Mouse (Mus musculus) forebrain, embryonic 16.5 days (tissue): ENCODE data around the gene Vmn2r25. TPM values are rescaled to one million over a fixed set of nuclear protein-coding genes. Genes with fewer than 3 reads are reported as not detected.
"Not testable (repeated sequence)": the region's sequence is repeated elsewhere in the genome, so short reads cannot be mapped to it uniquely, and the experiment has no call there.

ENCODE experiments used
- ATAC-seq: fragments of 200-750 bp; cut with Nextera tagmentation; 2 replicates; pipeline ENCODE4 v1.8.0; 2017; ENCODE audit warnings: mild to moderate bottlenecking, moderate library complexity
- H3K27ac ChIP-seq: fragments of 300-500 bp; sonication (generic); 2 replicates; pipeline ENCODE4 v1.5.1; 2014; ENCODE audit warnings: low read length, control low read depth
- H3K27me3 ChIP-seq: fragments of 300-500 bp; sonication (generic); replicated peaks from 2 replicates; pipeline ENCODE4 v1.6.1; 2014; ENCODE audit warnings: low read length; ENCODE audit not compliant: control insufficient read depth, insufficient read depth
- H3K36me3 ChIP-seq: fragments of 300-500 bp; sonication (generic); 2 replicates; pipeline ENCODE4 v1.6.1; 2014; ENCODE audit not compliant: control insufficient read depth, insufficient read depth
- H3K4me1 ChIP-seq: fragments of 300-500 bp; sonication (generic); replicated peaks from 2 replicates; pipeline ENCODE4 v1.6.1; 2014; ENCODE audit warnings: low read length; ENCODE audit not compliant: control insufficient read depth, insufficient read depth
- H3K4me2 ChIP-seq: fragments of 300-500 bp; sonication (generic); 2 replicates; pipeline ENCODE4 v1.6.1; 2014; ENCODE audit warnings: mild to moderate bottlenecking, low read length, control low read depth
- H3K4me3 ChIP-seq: fragments of 300-500 bp; sonication (generic); replicated peaks from 2 replicates; pipeline ENCODE4 v1.5.1; 2014; ENCODE audit warnings: mild to moderate bottlenecking, low read length, control low read depth
- H3K9ac ChIP-seq: fragments of 300-500 bp; sonication (generic); replicated peaks from 2 replicates; pipeline ENCODE4 v1.6.1; 2014; ENCODE audit warnings: low read depth, low read length, control low read depth
- H3K9me3 ChIP-seq: fragments of 300-500 bp; sonication (generic); 2 replicates; pipeline ENCODE4 v1.6.1; 2016; ENCODE audit warnings: low read length; ENCODE audit not compliant: control insufficient read depth
- WGBS: fragments of 180-500 bp; shearing (Covaris S2); extraction: QIAGEN DNeasy Blood & Tissue Kit; methylation state at CpG from one replicate; pipeline ENCODE4 v1.1.7; 2014; 5-methylcytosine and 5-hydroxymethylcytosine counted together
- polyA plus RNA-seq: library from polyadenylated mRNA; unstranded; fragments of >200 nt; fragmentation: Nextera tagmentation; extraction: Ambion mirVana; gene quantifications from 2 replicates; pipeline ENCODE4 v1.2.1, GENCODE M21; 2015

Gene Vmn2r25
- polyA plus RNA-seq, result not detected in 2 replicates

DNA sequence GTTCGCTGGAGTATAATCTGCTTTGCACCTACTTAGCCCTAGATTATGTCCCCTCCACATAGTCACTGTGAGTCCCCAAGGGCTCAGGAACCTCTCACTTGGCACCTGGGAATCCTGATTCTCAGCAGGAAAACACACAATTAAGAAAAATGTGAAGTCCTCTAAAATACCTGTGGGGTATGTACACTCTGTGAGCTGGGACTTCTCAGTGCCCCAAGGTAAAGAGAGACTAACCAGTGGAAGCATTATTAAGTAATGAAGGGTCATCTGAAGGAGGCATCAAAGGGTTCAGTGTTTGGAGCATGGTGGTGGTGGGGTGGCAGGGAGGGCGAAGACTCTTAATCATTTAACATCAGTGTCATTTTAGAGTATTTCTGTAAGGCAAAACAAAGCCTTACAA is at the start of gene Vmn2r25:
TSS of gene Vmn2r25 (minus strand) at position 101 of the 400 bp plus-strand sequence.
- H3K4me2 ChIP-seq, ATAC-seq, H3K4me3 ChIP-seq, H3K36me3 ChIP-seq, H3K4me1 ChIP-seq, H3K9me3 ChIP-seq, H3K27ac ChIP-seq, H3K27me3 ChIP-seq, H3K9ac ChIP-seq: not testable (repeated sequence)
- WGBS, result 57% methylated on average over 1 of the region's 2 CpGs

- 86% methylated on average over 8 of the region's 8 CpGs for WGBS
- ATAC-seq, result no peak
Observed at GRCm38 (mm10) chr6:123819951-123820350, 33.3 kb downstream of the Vmn2r25 start.

GRCm38 (mm10) chr6:123810291-123810690 is 43.0 kb downstream of the Vmn2r25 start:
- not testable (repeated sequence) for H3K9ac ChIP-seq, H3K4me2 ChIP-seq, ATAC-seq, H3K9me3 ChIP-seq, H3K27me3 ChIP-seq, H3K4me1 ChIP-seq, H3K36me3 ChIP-seq, H3K27ac ChIP-seq, H3K4me3 ChIP-seq

More at GRCm38 (mm10) chr6:123819951-123820350, 33.3 kb downstream of the Vmn2r25 start:
- H3K4me1 ChIP-seq, result no peaks in the 10 kb centered on the region
- no peak overlapping the region for H3K27ac ChIP-seq
- H3K27me3 ChIP-seq, result no peaks in the 10 kb centered on the region
- H3K9ac ChIP-seq, result no peak overlapping the region
- no peaks in the 10 kb centered on the region for H3K9me3 ChIP-seq
- H3K36me3 ChIP-seq, result no peaks in the 10 kb centered on the region
- H3K4me3 ChIP-seq, result no peak overlapping the region
- H3K4me2 ChIP-seq, result no peak overlapping the region

- no peak overlapping the region for H3K4me3 ChIP-seq
- no peaks in the 10 kb centered on the region for H3K4me1 ChIP-seq
- no peaks in the 10 kb centered on the region for H3K9me3 ChIP-seq
- H3K27me3 ChIP-seq, result no peaks in the 10 kb centered on the region
- no peak overlapping the region for H3K9ac ChIP-seq
- no peak overlapping the region for H3K27ac ChIP-seq
- H3K4me2 ChIP-seq, result no peak overlapping the region
- WGBS, result 39% methylated on average over 9 of the region's 9 CpGs
- ATAC-seq, result no peak
- H3K36me3 ChIP-seq, result no peaks in the 10 kb centered on the region
Observed at GRCm38 (mm10) chr6:123793746-123794145, 59.5 kb downstream of the Vmn2r25 start.

DNA sequence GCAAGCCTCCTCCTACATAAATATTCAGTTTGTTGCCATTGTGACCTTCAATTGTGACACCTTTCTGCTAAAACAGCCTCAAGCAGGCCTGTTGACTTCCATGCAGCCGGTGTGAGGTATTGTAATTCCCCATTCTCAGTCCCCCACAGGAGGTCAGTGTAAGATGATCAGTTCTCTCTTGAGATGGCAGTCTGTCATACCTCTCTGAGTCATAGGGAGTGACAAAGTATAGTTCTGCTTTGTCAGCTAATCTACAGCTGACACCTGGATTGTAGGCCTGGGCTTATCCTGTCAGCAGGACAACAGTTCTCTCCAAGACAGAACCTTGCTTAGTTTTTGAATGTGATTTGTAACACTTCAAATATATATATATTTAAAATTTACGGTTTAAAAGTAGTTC is 68.4 kb downstream of the Vmn2r25 start:
- H3K4me2 ChIP-seq, result no peak overlapping the region
- ATAC-seq, result no peak
- no peaks in the 10 kb centered on the region for H3K36me3 ChIP-seq
- H3K9me3 ChIP-seq, result no peaks in the 10 kb centered on the region
- H3K27me3 ChIP-seq, result no peaks in the 10 kb centered on the region
- WGBS, result 75% methylated on average over 2 of the region's 2 CpGs
- no peak overlapping the region for H3K27ac ChIP-seq
- no peak overlapping the region for H3K9ac ChIP-seq
- H3K4me3 ChIP-seq, result no peak overlapping the region
- no peaks in the 10 kb centered on the region for H3K4me1 ChIP-seq

DNA sequence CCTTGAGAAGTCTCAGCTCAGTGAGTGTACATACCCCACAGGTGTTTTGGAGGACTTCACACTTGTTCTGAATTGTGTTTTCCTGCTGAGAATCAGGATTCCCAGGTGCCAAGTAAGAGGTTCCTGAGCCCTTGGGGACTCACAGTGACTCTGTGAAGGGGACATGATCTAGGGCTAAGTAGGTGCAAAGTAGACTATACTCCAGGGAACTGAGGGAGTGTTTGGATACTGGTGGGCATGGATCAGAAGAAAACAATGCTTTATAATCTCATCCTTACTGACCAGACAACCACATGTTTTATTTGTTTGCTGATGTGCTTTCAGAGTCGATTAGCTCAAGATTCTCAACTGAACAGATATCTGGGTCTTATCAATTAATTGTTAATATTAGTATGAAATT is 74.7 kb downstream of the Vmn2r25 start, which contains the start of gene Vmn2r24:
TSS of gene Vmn2r24 (plus strand) at position 301 of the 400 bp plus-strand sequence.
- WGBS, result 82% methylated on average over 1 of the region's 1 CpGs
- no peaks in the 10 kb centered on the region for H3K27me3 ChIP-seq
- H3K36me3 ChIP-seq, result no peaks in the 10 kb centered on the region
- no peaks in the 10 kb centered on the region for H3K9me3 ChIP-seq
- no peak within 1 kb of the TSS for H3K9ac ChIP-seq
- H3K4me3 ChIP-seq, result no peak within 1 kb of the TSS
- ATAC-seq, result no peak
- H3K4me2 ChIP-seq, result no peak within 1 kb of the TSS
- no peak within 1 kb of the TSS for H3K27ac ChIP-seq
- H3K4me1 ChIP-seq, result no peaks in the 10 kb centered on the region

Other genes starting within 250 kb of the Vmn2r25 start
- gene Vmn2r22, start 202.7 kb downstream of the Vmn2r25 start, polyA plus RNA-seq, result not detected in 2 replicates
- not detected in 2 replicates for gene Vmn2r23, start 150.8 kb downstream of the Vmn2r25 start, polyA plus RNA-seq
- gene Vmn2r24, start 74.6 kb downstream of the Vmn2r25 start, polyA plus RNA-seq, result not detected in 2 replicates
- not detected in 2 replicates for gene Vmn2r26, start 171.1 kb upstream of the Vmn2r25 start, polyA plus RNA-seq